Mouse (Mus musculus) megakaryocyte, embryonic 14.5 days (primary cell): Measurements from ENCODE around the gene Slc23a2. TPM values are rescaled to one million over a fixed set of nuclear protein-coding genes. Genes with fewer than 3 reads are reported as not detected.

Experiments used
- H3K27me3 ChIP-seq: replicated peaks from 2 replicates; pipeline ENCODE3; 2012; ENCODE audit warnings: inconsistent platforms
- H3K36me3 ChIP-seq: replicated peaks from 2 replicates; pipeline ENCODE3; 2012; ENCODE audit warnings: low read length, inconsistent platforms, mixed read lengths
- H3K4me1 ChIP-seq: 2 replicates; pipeline ENCODE4 v1.6.1; 2012; ENCODE audit warnings: inconsistent platforms
- H3K4me3 ChIP-seq: replicated peaks from 2 replicates; pipeline ENCODE3; 2012; ENCODE audit warnings: moderate library complexity, mild to moderate bottlenecking, inconsistent platforms
- H3K9me3 ChIP-seq: 2 replicates; pipeline ENCODE4 v1.6.1; 2012; ENCODE audit warnings: inconsistent platforms
- FLI1 ChIP-seq: IDR thresholded peaks from 2 replicates; pipeline ENCODE4 v1.6.1; 2012; ENCODE audit warnings: low read length, inconsistent platforms, mixed read lengths
- GATA1 ChIP-seq: IDR thresholded peaks from 3 replicates; pipeline ENCODE4 v1.6.1; 2012; ENCODE audit warnings: mixed read lengths, low read length, inconsistent platforms, borderline replicate concordance
- polyA plus RNA-seq: library from polyadenylated mRNA; stranded (reverse); fragments of >175 nt; gene quantifications from 2 replicates; pipeline ENCODE4 v1.2.3, GENCODE M21; 2012; ENCODE audit warnings: low replicate concordance; ENCODE audit not compliant: insufficient read depth

Gene Slc23a2
- polyA plus RNA-seq, 1 experiment = 0.23 TPM

DNA sequence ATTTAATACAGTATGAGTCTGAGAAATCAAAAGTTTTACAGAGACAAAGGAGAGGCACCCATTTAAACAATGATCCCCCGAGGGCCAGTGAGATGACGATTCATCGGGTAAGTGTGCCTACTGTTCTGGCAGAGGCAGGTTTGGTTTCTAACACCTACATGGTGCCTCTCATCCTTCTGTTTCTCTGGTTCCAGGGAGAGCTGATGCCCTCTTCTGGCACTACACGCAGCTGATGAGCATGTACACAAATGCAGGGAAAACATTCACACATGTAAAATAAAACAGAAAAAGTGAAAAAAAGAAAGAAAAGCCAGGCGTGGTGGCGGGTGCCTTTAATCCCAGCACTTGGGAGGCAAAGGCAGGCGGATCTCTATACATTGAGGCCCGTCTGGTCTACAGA is 85.0 kb downstream of the Slc23a2 start:
- TF ChIP-seq GATA1 (no peak), FLI1 (no peak)
- no peak overlapping the region for H3K4me3 ChIP-seq
- H3K9me3 ChIP-seq = no peaks in the 10 kb centered on the region
- peaks cover 89% of the 10 kb centered on the region for H3K36me3 ChIP-seq
- H3K4me1 ChIP-seq = peaks cover 26% of the 10 kb centered on the region
- H3K27me3 ChIP-seq = no peaks in the 10 kb centered on the region

- Histone ChIP-seq H3K36me3 (peaks cover 74% of the 10 kb centered on the region), H3K9me3 (no peaks in the 10 kb centered on the region), H3K4me1 (peaks cover 54% of the 10 kb centered on the region), H3K27me3 (no peaks in the 10 kb centered on the region), H3K4me3 (no peak overlapping the region)
- TF ChIP-seq GATA1 (no peak), FLI1 (no peak)
These were observed 89.6 kb downstream of the Slc23a2 start for GRCm38 (mm10) chr2:132055349-132055753.

DNA sequence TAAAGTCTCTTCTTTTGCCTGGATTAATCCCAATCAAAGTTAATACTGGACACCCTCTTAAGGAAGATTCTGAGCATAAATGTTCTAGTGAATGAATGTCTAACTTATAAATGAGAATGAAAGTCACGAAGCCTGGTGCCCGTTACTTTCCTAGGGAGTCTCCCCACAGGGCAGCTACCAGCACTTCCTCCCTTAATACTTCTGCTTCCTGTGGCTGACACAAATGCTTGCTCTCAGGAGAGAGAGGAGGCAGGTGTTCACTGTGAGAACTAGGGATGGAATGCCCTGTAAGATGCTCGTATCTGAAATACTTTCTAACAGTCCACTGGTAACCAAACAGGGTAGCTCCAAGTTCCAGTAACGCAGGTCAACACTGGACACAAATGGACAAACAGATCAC is 91.1 kb downstream of the Slc23a2 start:
- Histone ChIP-seq H3K4me3 (no peak overlapping the region), H3K36me3 (peaks cover 61% of the 10 kb centered on the region), H3K4me1 (peaks cover 60% of the 10 kb centered on the region), H3K9me3 (peaks cover 2% of the 10 kb centered on the region; the same call in 1 of the 2 replicates), H3K27me3 (no peaks in the 10 kb centered on the region)
- no peak for TF ChIP-seq GATA1
- no peak for TF ChIP-seq FLI1

GRCm38 (mm10) chr2:132051798-132052197 is 93.1 kb downstream of the Slc23a2 start:
- Histone ChIP-seq H3K4me3 (no peak overlapping the region), H3K9me3 (peaks cover 10% of the 10 kb centered on the region), H3K27me3 (no peaks in the 10 kb centered on the region), H3K4me1 (peaks cover 57% of the 10 kb centered on the region), H3K36me3 (peaks cover 43% of the 10 kb centered on the region)
- TF ChIP-seq FLI1 = no peak
- no peak for TF ChIP-seq GATA1

DNA sequence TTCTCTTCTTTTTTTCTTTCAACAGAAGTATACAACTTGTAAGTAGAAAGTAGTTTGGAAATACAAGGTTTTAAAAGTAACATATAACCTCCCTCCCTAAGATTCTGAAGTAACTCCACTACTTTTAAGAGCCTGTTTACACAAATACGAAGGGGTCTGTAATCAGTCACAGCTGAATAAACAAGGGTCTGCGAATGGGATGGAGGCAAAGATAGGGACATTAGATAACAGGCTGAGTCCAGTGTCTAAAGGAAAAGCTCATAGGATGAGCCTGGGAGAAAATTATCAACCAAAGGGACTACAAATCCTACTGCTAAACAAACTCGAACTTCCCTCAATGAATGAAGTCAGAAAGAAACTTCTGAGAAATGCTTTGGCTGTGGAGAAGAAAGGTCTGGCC is 95.0 kb downstream of the Slc23a2 start:
- peaks cover 24% of the 10 kb centered on the region for H3K36me3 ChIP-seq
- peaks cover 42% of the 10 kb centered on the region for H3K4me1 ChIP-seq
- TF ChIP-seq FLI1 (no peak), GATA1 (no peak)
- no peak overlapping the region for H3K4me3 ChIP-seq
- peaks cover 10% of the 10 kb centered on the region for H3K9me3 ChIP-seq
- peaks cover 3% of the 10 kb centered on the region for H3K27me3 ChIP-seq

DNA sequence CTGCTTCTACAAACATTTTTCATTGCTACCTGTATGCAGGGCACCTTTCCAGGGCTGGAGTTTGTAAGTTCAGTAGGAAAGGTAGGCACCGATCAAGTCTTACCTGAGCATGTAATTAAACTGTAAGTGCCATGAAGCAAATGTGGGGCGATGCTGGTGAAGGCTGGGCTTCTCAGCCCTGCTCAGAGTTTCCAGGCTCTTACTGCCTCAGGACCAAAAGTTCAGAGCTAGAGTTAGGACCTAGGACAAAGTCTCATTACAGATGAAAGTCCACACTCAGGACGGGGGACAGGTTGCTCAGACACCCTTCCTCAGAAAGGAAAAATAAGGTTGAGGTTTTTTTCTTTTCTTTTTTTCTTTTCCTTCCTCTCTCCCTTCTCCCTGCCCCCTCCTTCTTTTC is 95.4 kb downstream of the Slc23a2 start:
- TF ChIP-seq FLI1 = no peak
- TF ChIP-seq GATA1 = no peak
- Histone ChIP-seq H3K4me1 (peaks cover 38% of the 10 kb centered on the region), H3K9me3 (peaks cover 10% of the 10 kb centered on the region), H3K27me3 (peaks cover 6% of the 10 kb centered on the region), H3K4me3 (no peak overlapping the region), H3K36me3 (peaks cover 20% of the 10 kb centered on the region)

DNA sequence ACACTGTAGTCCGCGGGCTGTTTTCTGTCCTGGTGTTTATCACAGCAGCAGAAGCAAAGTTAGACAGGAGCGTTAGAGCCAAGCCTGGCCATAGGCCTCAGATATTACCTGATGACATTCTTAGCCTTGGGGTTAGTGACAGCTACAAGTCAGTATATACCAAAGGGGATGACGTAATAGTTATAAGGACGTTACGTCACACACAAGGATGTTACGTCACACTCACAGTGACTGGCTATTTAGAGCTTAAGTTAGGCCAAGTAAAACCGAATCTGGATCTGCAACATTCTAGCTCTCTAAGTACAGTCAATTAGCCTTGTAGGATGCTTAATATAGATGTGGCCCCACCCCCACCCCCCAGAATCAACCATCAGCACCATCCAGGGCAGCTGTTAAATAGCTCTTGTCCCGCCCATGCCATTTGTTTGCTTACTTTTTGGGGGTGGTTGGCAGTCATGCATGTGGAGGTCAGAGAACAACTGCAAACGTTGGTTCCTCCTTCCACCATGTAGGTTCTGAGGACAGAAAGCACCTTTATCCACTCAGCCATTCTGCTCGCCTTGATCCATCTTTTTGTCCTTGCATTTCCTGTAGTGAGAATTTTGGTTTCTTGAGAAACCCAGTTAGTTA is 96.7 kb downstream of the Slc23a2 start:
- TF ChIP-seq GATA1 (no peak), FLI1 (no peak)
- Histone ChIP-seq H3K4me1 (peaks cover 29% of the 10 kb centered on the region), H3K36me3 (peaks cover 9% of the 10 kb centered on the region), H3K4me3 (no peak overlapping the region), H3K27me3 (peaks cover 18% of the 10 kb centered on the region), H3K9me3 (peaks cover 10% of the 10 kb centered on the region)

- H3K36me3 ChIP-seq = peaks cover 4% of the 10 kb centered on the region
- peaks cover 23% of the 10 kb centered on the region for H3K4me1 ChIP-seq
- peaks cover 24% of the 10 kb centered on the region for H3K27me3 ChIP-seq
- H3K9me3 ChIP-seq = peaks cover 10% of the 10 kb centered on the region
- TF ChIP-seq FLI1 (no peak), GATA1 (no peak)
- H3K4me3 ChIP-seq = no peak overlapping the region
These were observed 97.5 kb downstream of the Slc23a2 start for GRCm38 (mm10) chr2:132047364-132047763.

GRCm38 (mm10) chr2:132046659-132047058 is 98.2 kb downstream of the Slc23a2 start:
- Histone ChIP-seq H3K4me1 (peaks cover 17% of the 10 kb centered on the region), H3K4me3 (no peak overlapping the region), H3K36me3 (peaks cover 1% of the 10 kb centered on the region), H3K27me3 (peaks cover 30% of the 10 kb centered on the region), H3K9me3 (peaks cover 10% of the 10 kb centered on the region)
- TF ChIP-seq FLI1 (no peak), GATA1 (no peak)

- Histone ChIP-seq H3K4me1 (peaks cover 12% of the 10 kb centered on the region), H3K27me3 (peaks cover 43% of the 10 kb centered on the region), H3K36me3 (no peaks in the 10 kb centered on the region), H3K4me3 (no peak overlapping the region), H3K9me3 (peaks cover 10% of the 10 kb centered on the region)
- TF ChIP-seq FLI1 (no peak), GATA1 (no peak)
These were observed 100.3 kb downstream of the Slc23a2 start for GRCm38 (mm10) chr2:132044320-132045274.
